Mouse (Mus musculus): ENCODE measurements around the gene Usp17ld. TPM values are rescaled to one million over a fixed set of nuclear protein-coding genes. Genes with fewer than 3 reads are reported as not detected.
"Not testable (repeated sequence)": the region's sequence is repeated elsewhere in the genome, so short reads cannot be mapped to it uniquely, and the experiment has no call there.

Usp17ld gene
- not detected in 2 replicates for polyA plus RNA-seq (2015; fragmentation: Nextera tagmentation; extraction: Ambion mirVana)

GRCm38 (mm10) chr7:103252405-103252804 lies at the start of gene Usp17ld:
Gene Usp17ld (minus strand): TSS chr7:103252505.
- H3K4me3 ChIP-seq; H3K36me3 ChIP-seq; H3K27ac ChIP-seq; H3K9me3 ChIP-seq; ATAC-seq (ENCODE audit: insufficient number of reproducible peaks, insufficient read depth, low FRiP score, low TSS enrichment, low read depth); H3K4me2 ChIP-seq; H3K9ac ChIP-seq; H3K4me1 ChIP-seq; H3K27me3 ChIP-seq: not testable (repeated sequence)

GRCm38 (mm10) chr7:103216696-103217095 lies 35.6 kb downstream of the Usp17ld start, which contains the start of gene Olfr594:
Gene Olfr594 (plus strand): TSS chr7:103216996.
- no peak for ATAC-seq (ENCODE audit: insufficient number of reproducible peaks, insufficient read depth, low FRiP score, low TSS enrichment, low read depth)

DNA sequence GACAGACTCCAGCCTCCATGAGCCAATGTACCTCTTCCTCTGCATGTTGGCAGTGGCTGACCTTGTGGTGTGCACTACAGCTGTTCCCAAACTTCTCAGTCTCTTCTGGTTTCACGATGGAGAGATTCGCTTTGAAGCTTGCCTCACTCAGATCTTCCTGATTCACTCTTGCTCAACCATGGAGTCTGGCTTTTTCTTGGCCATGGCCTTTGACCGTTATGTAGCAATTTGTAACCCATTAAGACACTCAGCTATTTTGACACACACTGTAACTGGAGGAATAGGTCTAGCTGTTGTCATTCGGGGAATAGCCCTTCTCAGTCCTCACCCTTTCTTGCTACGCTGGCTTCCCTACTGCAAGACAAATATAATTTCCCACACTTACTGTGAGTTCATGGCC lies 40.3 kb downstream of the Usp17ld start:
- not testable (repeated sequence) for H3K4me3 ChIP-seq; H3K4me1 ChIP-seq; H3K4me2 ChIP-seq; H3K9me3 ChIP-seq; H3K9ac ChIP-seq; H3K27ac ChIP-seq; H3K27me3 ChIP-seq; ATAC-seq (ENCODE audit: insufficient number of reproducible peaks, insufficient read depth, low FRiP score, low TSS enrichment, low read depth); H3K36me3 ChIP-seq
- WGBS, result 81% methylated on average over 5 of the region's 5 CpGs

More at GRCm38 (mm10) chr7:103216696-103217095, 35.6 kb downstream of the Usp17ld start, which contains the start of gene Olfr594:
- no peak within 1 kb of the TSS for H3K4me2 ChIP-seq
- H3K4me1 ChIP-seq, result no peaks in the 10 kb centered on the region
- H3K27ac ChIP-seq, result no peak within 1 kb of the TSS
- H3K9ac ChIP-seq, result no peak within 1 kb of the TSS
- H3K4me3 ChIP-seq, result no peak within 1 kb of the TSS
- H3K27me3 ChIP-seq, result no peaks in the 10 kb centered on the region
- H3K9me3 ChIP-seq, result no peaks in the 10 kb centered on the region
- H3K36me3 ChIP-seq, result no peaks in the 10 kb centered on the region

DNA sequence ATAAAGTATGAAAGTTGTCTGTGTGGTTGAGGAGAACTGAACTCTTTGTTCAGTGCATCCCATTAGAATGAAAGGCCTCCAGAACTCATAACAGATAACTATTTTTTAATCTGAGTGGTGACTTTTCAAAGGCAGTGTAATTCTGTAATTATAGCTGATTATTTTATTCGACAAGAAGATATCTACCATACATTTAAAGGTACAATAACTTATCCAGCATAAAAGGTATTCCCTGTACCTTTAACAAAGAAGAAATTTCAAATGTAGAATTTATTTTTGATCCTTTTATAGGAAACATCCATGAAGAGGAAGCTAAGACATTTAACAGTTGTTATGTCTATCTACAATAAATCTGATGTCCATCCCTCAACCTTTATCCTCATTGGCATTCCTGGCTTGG lies 40.7 kb downstream of the Usp17ld start, which contains the start of gene Olfr593:
Gene Olfr593, plus strand, starts transcription at position 301 of the 400 bp plus-strand sequence.
- Histone ChIP-seq H3K36me3 (no peaks in the 10 kb centered on the region), H3K27ac (no peak within 1 kb of the TSS), H3K4me1 (no peaks in the 10 kb centered on the region), H3K4me2 (no peak within 1 kb of the TSS), H3K4me3 (no peak within 1 kb of the TSS), H3K9ac (no peak within 1 kb of the TSS), H3K9me3 (no peaks in the 10 kb centered on the region), H3K27me3 (no peaks in the 10 kb centered on the region)
- 65% methylated on average over 1 of the region's 1 CpGs for WGBS
- ATAC-seq (ENCODE audit: insufficient number of reproducible peaks, insufficient read depth, low FRiP score, low TSS enrichment, low read depth), result no peak

Small RNA genes lying within 50 kb of the gene (microRNA-seq; reads per million reads assigned to microRNA genes)
- gene Gm23550, result not detected
- not detected for gene Gm25171

Other genes starting within 250 kb of the Usp17ld start
- gene Olfr582, start 214.5 kb downstream of the Usp17ld start, polyA plus RNA-seq (2015; fragmentation: Nextera tagmentation; extraction: Ambion mirVana), result not detected in 2 replicates
- gene Olfr583, start 201.2 kb downstream of the Usp17ld start, polyA plus RNA-seq (2015; fragmentation: Nextera tagmentation; extraction: Ambion mirVana), result not detected in 2 replicates
- not detected in 2 replicates for gene Olfr584, start 170.6 kb downstream of the Usp17ld start, polyA plus RNA-seq (2015; fragmentation: Nextera tagmentation; extraction: Ambion mirVana)
- not detected in 2 replicates for gene Olfr585, start 154.8 kb downstream of the Usp17ld start, polyA plus RNA-seq (2015; fragmentation: Nextera tagmentation; extraction: Ambion mirVana)
- not detected in 2 replicates for gene Olfr586, start 126.9 kb downstream of the Usp17ld start, polyA plus RNA-seq (2015; fragmentation: Nextera tagmentation; extraction: Ambion mirVana)
- not detected in 2 replicates for gene Olfr588-ps1, start 111.6 kb downstream of the Usp17ld start, polyA plus RNA-seq (2015; fragmentation: Nextera tagmentation; extraction: Ambion mirVana)
- gene Olfr589, start 96.1 kb downstream of the Usp17ld start, polyA plus RNA-seq (2015; fragmentation: Nextera tagmentation; extraction: Ambion mirVana), result not detected in 2 replicates
- not detected in 2 replicates for gene Olfr591, start 74.2 kb downstream of the Usp17ld start, polyA plus RNA-seq (2015; fragmentation: Nextera tagmentation; extraction: Ambion mirVana)
- not detected in 2 replicates for gene Olfr592, start 67.7 kb downstream of the Usp17ld start, polyA plus RNA-seq (2015; fragmentation: Nextera tagmentation; extraction: Ambion mirVana)
- not detected in 2 replicates for gene Olfr593, start 40.6 kb downstream of the Usp17ld start, polyA plus RNA-seq (2015; fragmentation: Nextera tagmentation; extraction: Ambion mirVana)
- 0.20 TPM in 1 of 2 replicates, not detected in the other for gene Olfr594, start 35.5 kb downstream of the Usp17ld start, polyA plus RNA-seq (2015; fragmentation: Nextera tagmentation; extraction: Ambion mirVana)
- not detected in 2 replicates for gene Olfr596, start 53.1 kb upstream of the Usp17ld start, polyA plus RNA-seq (2015; fragmentation: Nextera tagmentation; extraction: Ambion mirVana)
- not detected in 2 replicates for gene Olfr597, start 63.8 kb upstream of the Usp17ld start, polyA plus RNA-seq (2015; fragmentation: Nextera tagmentation; extraction: Ambion mirVana)
- gene Olfr598, start 71.1 kb upstream of the Usp17ld start, polyA plus RNA-seq (2015; fragmentation: Nextera tagmentation; extraction: Ambion mirVana), result not detected in 2 replicates
- not detected in 2 replicates for gene Olfr599, start 83.4 kb upstream of the Usp17ld start, polyA plus RNA-seq (2015; fragmentation: Nextera tagmentation; extraction: Ambion mirVana)
- not detected in 2 replicates for gene Olfr600, start 97.2 kb upstream of the Usp17ld start, polyA plus RNA-seq (2015; fragmentation: Nextera tagmentation; extraction: Ambion mirVana)
- gene Olfr601, start 110.2 kb upstream of the Usp17ld start, polyA plus RNA-seq (2015; fragmentation: Nextera tagmentation; extraction: Ambion mirVana), result not detected in 2 replicates
- gene Olfr603, start 133.7 kb upstream of the Usp17ld start, polyA plus RNA-seq (2015; fragmentation: Nextera tagmentation; extraction: Ambion mirVana), result not detected in 2 replicates
- not detected in 2 replicates for gene Usp17lc, start 162.6 kb upstream of the Usp17ld start, polyA plus RNA-seq (2015; fragmentation: Nextera tagmentation; extraction: Ambion mirVana)
- gene Olfr605, start 192.9 kb upstream of the Usp17ld start, polyA plus RNA-seq (2015; fragmentation: Nextera tagmentation; extraction: Ambion mirVana), result not detected in 2 replicates
- not detected in 2 replicates for gene Olfr606, start 196.5 kb upstream of the Usp17ld start, polyA plus RNA-seq (2015; fragmentation: Nextera tagmentation; extraction: Ambion mirVana)
- not detected in 2 replicates for gene Olfr607, start 211.6 kb upstream of the Usp17ld start, polyA plus RNA-seq (2015; fragmentation: Nextera tagmentation; extraction: Ambion mirVana)
- not detected in 2 replicates for gene Olfr608, start 217.4 kb upstream of the Usp17ld start, polyA plus RNA-seq (2015; fragmentation: Nextera tagmentation; extraction: Ambion mirVana)
- gene Olfr609, start 245.6 kb upstream of the Usp17ld start, polyA plus RNA-seq (2015; fragmentation: Nextera tagmentation; extraction: Ambion mirVana), result not detected in 2 replicates

Data from embryonic facial prominence, embryonic 13.5 days (tissue).